Mouse (Mus musculus) inflammation-experienced regulatory T-cells (primary cell): ENCODE results near the gene Trpc1. TPM values are rescaled to one million over a fixed set of nuclear protein-coding genes. Genes with fewer than 3 reads are reported as not detected.

Source experiments
- polyA plus RNA-seq, 2 experiments: library from polyadenylated mRNA; unstranded; fragments of 100-300 nt; shearing (Covaris generic); gene quantifications; one replicate each; pipeline ENCODE4 v1.2.1; 2017

Gene Trpc1
- 1 to 10 TPM in 1 of 2 experiments, under 1 TPM in 1; 0.99 to 2.4 TPM for polyA plus RNA-seq

DNA sequence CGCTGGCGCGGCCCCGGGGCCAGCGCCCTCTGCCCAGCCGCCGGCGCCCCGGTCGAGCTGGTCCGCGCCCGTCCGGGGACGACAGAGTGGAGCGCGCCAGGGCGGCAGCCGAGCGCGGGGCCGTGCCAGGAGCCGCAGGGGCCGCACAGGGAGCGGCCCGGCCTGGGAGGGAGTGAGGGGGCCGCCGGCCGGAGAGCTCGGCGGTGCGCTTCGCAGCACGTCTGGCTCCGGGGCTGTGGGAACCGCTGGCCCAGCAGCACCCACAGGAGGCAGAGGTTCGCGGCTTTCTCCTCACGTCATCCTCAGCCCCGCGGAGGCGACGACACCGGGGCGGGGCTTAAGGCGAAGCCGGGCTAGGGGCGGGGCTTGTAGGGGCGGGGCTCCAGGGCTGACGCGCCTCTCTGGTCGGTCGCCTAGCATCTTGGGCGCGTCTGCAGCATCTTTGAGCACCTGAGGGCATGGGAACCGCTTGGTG lies at the start of gene Trpc1:
Gene Trpc1, minus strand, starts transcription at position 339 of the 475 bp plus-strand sequence.

Other genes starting within 250 kb of the Trpc1 start
- gene U2surp, start 238.4 kb downstream of the Trpc1 start, polyA plus RNA-seq = 100 to 1,000 TPM; 129 to 144 TPM
- under 1 TPM; 0.05 to 0.69 TPM for gene Paqr9, start 190.7 kb downstream of the Trpc1 start, polyA plus RNA-seq
- gene Pcolce2, start 112.8 kb downstream of the Trpc1 start, polyA plus RNA-seq = 1 to 10 TPM in 1 of 2 experiments, under 1 TPM in 1; 0.08 to 1.2 TPM
- gene Pls1, start 94.9 kb upstream of the Trpc1 start, polyA plus RNA-seq = 1 to 10 TPM in 1 of 2 experiments, under 1 TPM in 1; 0.86 to 2.0 TPM
- gene Atr, start 107.2 kb upstream of the Trpc1 start, polyA plus RNA-seq = 10 to 100 TPM; 27.9 to 32.3 TPM
- 10 to 100 TPM; 36.6 to 43.3 TPM for gene Xrn1, start 204.4 kb upstream of the Trpc1 start, polyA plus RNA-seq